Mouse (Mus musculus) adrenal gland, postnatal 4 days (tissue): Measurements from ENCODE around the gene Dna2. TPM values are rescaled to one million over a fixed set of nuclear protein-coding genes. Genes with fewer than 3 reads are reported as not detected.

ENCODE experiments used
- total RNA-seq, 2 experiments: library from RNA; stranded (reverse); gene quantifications; 2 replicates each; pipeline ENCODE4 v1.2.3; 2021

Dna2 gene
- total RNA-seq, 2 experiments from 2014 or later, result 9.5 to 11.8 TPM

Other genes starting within 250 kb of the Dna2 start
- 1 to 10 TPM; 1.2 to 1.9 TPM for gene Stox1, start 220.9 kb upstream of the Dna2 start, total RNA-seq
- 10 to 100 TPM; 89.8 to 93.2 TPM for gene Ccar1, start 154.7 kb upstream of the Dna2 start, total RNA-seq
- 10 to 100 TPM; 19.1 to 19.6 TPM for gene Tet1, start 38.0 kb upstream of the Dna2 start, total RNA-seq
- gene Slc25a16, start 26.4 kb upstream of the Dna2 start, total RNA-seq, result 10 to 100 TPM; 34.3 to 36.6 TPM
- gene Rufy2, start 33.2 kb downstream of the Dna2 start, total RNA-seq, result 10 to 100 TPM; 26.0 to 32.5 TPM
- 10 to 100 TPM; 64.9 to 75.4 TPM for gene Hnrnph3, start 77.2 kb downstream of the Dna2 start, total RNA-seq
- gene Pbld2, start 77.3 kb downstream of the Dna2 start, total RNA-seq, result 1 to 10 TPM; 4.9 to 8.0 TPM
- gene Pbld1, start 113.1 kb downstream of the Dna2 start, total RNA-seq, result 1 to 10 TPM; 5.7 to 7.1 TPM
- gene Atoh7, start 152.6 kb downstream of the Dna2 start, total RNA-seq, result not detected